Mouse (Mus musculus) MEL (cell line): Measurements from ENCODE around the gene Eif4b. TPM values are rescaled to one million over a fixed set of nuclear protein-coding genes. Genes with fewer than 3 reads are reported as not detected.

ENCODE experiments used
- DNase-seq: peaks from one replicate; pipeline ENCODE4 v3.0.0; 2011; ENCODE audit warnings: low read depth, low spot score
- H3K27ac ChIP-seq: 2 replicates; pipeline ENCODE4 v1.5.1; 2012; ENCODE audit warnings: low read depth, mild to moderate bottlenecking, control low read depth, low read length, moderate library complexity; ENCODE audit not compliant: control insufficient read depth
- H3K27me3 ChIP-seq, 2 experiments: fragments of 150-350 bp in 1 of 2; sonication (generic) in 1 of 2; 2 replicates each; pipeline ENCODE4 v1.6.1; 2012; ENCODE audit warnings: low read length in 2 of 2, mild to moderate bottlenecking in 2 of 2, improper control_type of control experiment in 1 of 2, moderate library complexity in 1 of 2; ENCODE audit not compliant: insufficient read depth in 2 of 2, control insufficient read depth in 1 of 2
- H3K36me3 ChIP-seq, 2 experiments: 2 replicates each; pipeline ENCODE4 v1.6.1; 2012 to 2014; ENCODE audit warnings: low read length in 2 of 2, improper control_type of control experiment in 1 of 2, inconsistent platforms in 1 of 2, mild to moderate bottlenecking in 1 of 2; ENCODE audit not compliant: insufficient read depth in 2 of 2, control insufficient read depth in 1 of 2
- H3K4me1 ChIP-seq, 2 experiments: fragments of 150-350 bp in 1 of 2; sonication (generic) in 1 of 2; 2 replicates each; pipeline ENCODE4 v1.6.1; 2012; ENCODE audit warnings: low read length in 2 of 2, improper control_type of control experiment in 1 of 2, mild to moderate bottlenecking in 1 of 2; ENCODE audit not compliant: insufficient read depth in 2 of 2, control insufficient read depth in 1 of 2
- H3K4me3 ChIP-seq, 2 experiments: fragments of 150-350 bp in 1 of 2; sonication (generic) in 1 of 2; 2 replicates each; pipeline ENCODE4 v1.5.1; 2012; ENCODE audit warnings: low read depth in 2 of 2, low read length in 2 of 2, mild to moderate bottlenecking in 2 of 2, moderate library complexity in 2 of 2, control low read depth in 1 of 2, improper control_type of control experiment in 1 of 2; ENCODE audit not compliant: control insufficient read depth in 1 of 2, insufficient read depth in 1 of 2
- H3K79me2 ChIP-seq: 2 replicates; pipeline ENCODE4 v1.6.1; 2012; ENCODE audit warnings: mild to moderate bottlenecking, low read length, moderate library complexity; ENCODE audit not compliant: control insufficient read depth, poor library complexity, insufficient read depth
- H3K9ac ChIP-seq: 2 replicates; pipeline ENCODE4 v1.6.1; 2012; ENCODE audit warnings: low read depth, mild to moderate bottlenecking, control low read depth, low read length, moderate library complexity; ENCODE audit not compliant: control insufficient read depth, poor library complexity, severe bottlenecking
- H3K9me3 ChIP-seq: fragments of 150-350 bp; sonication (generic); replicated peaks from 2 replicates; pipeline ENCODE4 v1.6.1; 2012; ENCODE audit warnings: mild to moderate bottlenecking, low read length, improper control_type of control experiment, moderate library complexity; ENCODE audit not compliant: insufficient read depth
- CHD1 ChIP-seq: IDR thresholded peaks from 2 replicates; pipeline ENCODE4 v1.6.1; 2012; ENCODE audit warnings: low read depth, mild to moderate bottlenecking, inconsistent platforms, low read length, improper control_type of control experiment
- EP300 ChIP-seq, 2 experiments: IDR thresholded peaks; 2 replicates each; pipeline ENCODE4 v1.6.1; 2011; ENCODE audit warnings: improper control_type of control experiment in 2 of 2, low read length in 2 of 2, low read depth in 1 of 2, mild to moderate bottlenecking in 1 of 2
- ETS1 ChIP-seq: IDR thresholded peaks from 2 replicates; pipeline ENCODE4 v1.6.1; 2012; ENCODE audit warnings: low read depth, mild to moderate bottlenecking, inconsistent platforms, low read length, improper control_type of control experiment, moderate library complexity
- HCFC1 ChIP-seq: IDR thresholded peaks from 2 replicates; pipeline ENCODE4 v1.6.1; 2012; ENCODE audit warnings: low read depth, mild to moderate bottlenecking, inconsistent platforms, low read length, improper control_type of control experiment, moderate library complexity
- MAFK ChIP-seq: IDR thresholded peaks from 2 replicates; pipeline ENCODE4 v1.6.1; 2011; ENCODE audit warnings: low read depth, mild to moderate bottlenecking, low read length, improper control_type of control experiment, borderline replicate concordance
- MAZ ChIP-seq: IDR thresholded peaks from 2 replicates; pipeline ENCODE4 v1.6.1; 2012; ENCODE audit warnings: low read depth, mild to moderate bottlenecking, inconsistent platforms, low read length, improper control_type of control experiment
- MEF2A ChIP-seq: IDR thresholded peaks from 2 replicates; pipeline ENCODE4 v1.6.1; 2014; ENCODE audit warnings: low read depth, mild to moderate bottlenecking, inconsistent platforms, low read length, improper control_type of control experiment; ENCODE audit not compliant: poor library complexity, insufficient replicate concordance, severe bottlenecking; ENCODE audit errors: extremely low read depth
- MXI1 ChIP-seq: IDR thresholded peaks from 2 replicates; pipeline ENCODE4 v1.6.1; 2011; ENCODE audit warnings: mild to moderate bottlenecking, low read depth, low read length, improper control_type of control experiment
- MYB ChIP-seq: IDR thresholded peaks from 2 replicates; pipeline ENCODE4 v1.6.1; 2011; ENCODE audit warnings: mild to moderate bottlenecking, low read depth, low read length, improper control_type of control experiment
- MYC ChIP-seq: IDR thresholded peaks from 2 replicates; pipeline ENCODE4 v1.6.1; 2011; ENCODE audit warnings: low read depth, mild to moderate bottlenecking, low read length, improper control_type of control experiment, moderate library complexity
- NELFE ChIP-seq: IDR thresholded peaks from 2 replicates; pipeline ENCODE4 v1.6.1; 2011; ENCODE audit warnings: low read depth, low read length, improper control_type of control experiment
- POLR2AphosphoS5 ChIP-seq: IDR thresholded peaks from 2 replicates; pipeline ENCODE4 v1.6.1; 2012; ENCODE audit warnings: low read depth, borderline replicate concordance, mild to moderate bottlenecking, inconsistent platforms, low read length, moderate library complexity, mixed read lengths
- SIN3A ChIP-seq: IDR thresholded peaks from 2 replicates; pipeline ENCODE4 v1.6.1; 2012; ENCODE audit warnings: low read length, improper control_type of control experiment, inconsistent platforms
- SMC3 ChIP-seq: IDR thresholded peaks from 2 replicates; pipeline ENCODE4 v1.6.1; 2011; ENCODE audit warnings: low read depth, low read length, improper control_type of control experiment
- TAL1 ChIP-seq: IDR thresholded peaks from 2 replicates; pipeline ENCODE4 v1.6.1; 2012; ENCODE audit warnings: mild to moderate bottlenecking, inconsistent platforms, low read length, moderate library complexity, mixed read lengths
- USF1 ChIP-seq: IDR thresholded peaks from 2 replicates; pipeline ENCODE4 v1.6.1; 2014; ENCODE audit warnings: low read depth, mild to moderate bottlenecking, inconsistent platforms, low read length, improper control_type of control experiment, moderate library complexity
- USF2 ChIP-seq, 2 experiments: IDR thresholded peaks; 2 replicates each; pipeline ENCODE4 v1.6.1; 2011 to 2012; ENCODE audit warnings: improper control_type of control experiment in 2 of 2, low read length in 2 of 2, borderline replicate concordance in 1 of 2, inconsistent platforms in 1 of 2, low read depth in 1 of 2, mild to moderate bottlenecking in 1 of 2; ENCODE audit not compliant: insufficient read depth in 1 of 2
- ZC3H11A ChIP-seq: IDR thresholded peaks from 2 replicates; pipeline ENCODE4 v1.6.1; 2012; ENCODE audit warnings: low read depth, mild to moderate bottlenecking, inconsistent platforms, low read length, improper control_type of control experiment
- ZKSCAN1 ChIP-seq: IDR thresholded peaks from 2 replicates; pipeline ENCODE4 v1.6.1; 2012; ENCODE audit warnings: low read depth, mild to moderate bottlenecking, inconsistent platforms, low read length, improper control_type of control experiment, moderate library complexity
- ZNF384 ChIP-seq: IDR thresholded peaks from 2 replicates; pipeline ENCODE4 v1.6.1; 2012; ENCODE audit warnings: low read depth, mild to moderate bottlenecking, inconsistent platforms, low read length, improper control_type of control experiment
- polyA plus RNA-seq, 2 experiments: library from polyadenylated mRNA; stranded (reverse) in 1 of 2; unstranded in 1 of 2; fragments of >175 nt in 1 of 2; fragments of >200 nt in 1 of 2; gene quantifications; 2 replicates each; pipeline versions ENCODE4 v1.2.1 to v1.2.4; 2012; ENCODE audit warnings: low replicate concordance in 2 of 2, low read depth in 1 of 2; ENCODE audit not compliant: insufficient read length in 2 of 2, insufficient read depth in 1 of 2, missing spikeins in 1 of 2
- total RNA-seq: library from RNA; depleted of rRNA; stranded (reverse); fragments of 300-350 nt; gene quantifications from 2 replicates; pipeline ENCODE4 v1.2.3, GENCODE M21; 2012

The Eif4b gene
- total and polyA plus RNA-seq, 3 experiments = 464 to 790 (median 561) TPM

- H3K4me3 ChIP-seq = no peak overlapping the region
- H3K27ac ChIP-seq = no peak overlapping the region
- H3K79me2 ChIP-seq = no peaks in the 10 kb centered on the region
- H3K27me3 ChIP-seq = peaks cover 4 to 6% of the 10 kb centered on the region in 2 experiments
- H3K9ac ChIP-seq = no peak overlapping the region
- H3K36me3 ChIP-seq = no peaks in the 10 kb centered on the region
- TF ChIP-seq NELFE (no peak), POLR2AphosphoS5 (no peak), TAL1 (no peak), ZC3H11A (no peak), MXI1 (no peak), ZNF384 (no peak), MYC (no peak), MAZ (no peak), MYB (no peak), CHD1 (no peak)
- DNase-seq = no peak
- no peaks in the 10 kb centered on the region for H3K9me3 ChIP-seq
- no peaks in the 10 kb centered on the region for H3K4me1 ChIP-seq
Measured at GRCm38 (mm10) chr15:102026430-102026829, 47.1 kb upstream of the Eif4b start.

- Histone ChIP-seq H3K9me3 (no peaks in the 10 kb centered on the region), H3K79me2 (no peaks in the 10 kb centered on the region), H3K36me3 (no peaks in the 10 kb centered on the region), H3K4me3 (no peak within 1 kb of the TSS), H3K9ac (no peak within 1 kb of the TSS), H3K4me1 (no peaks in the 10 kb centered on the region)
- no peak for TF ChIP-seq ZNF384
- no peak for TF ChIP-seq HCFC1
- no peak for TF ChIP-seq SIN3A
- TF ChIP-seq ZC3H11A = no peak
- no peak for TF ChIP-seq USF2 (IDR thresholded peaks at IDR 0.05; ENCODE audit: borderline replicate concordance in 1 of 2, insufficient read depth in 1 of 2, low read depth in 1 of 2, low read length in 2 of 2)
- TF ChIP-seq MAFK = no peak
- TF ChIP-seq SMC3 = no peak
- TF ChIP-seq ETS1 = no peak
- TF ChIP-seq EP300 (IDR thresholded peaks at IDR 0.05; ENCODE audit: low read depth in 1 of 2, low read length in 2 of 2) = no peak
- TF ChIP-seq ZKSCAN1 = no peak
- no peak for TF ChIP-seq USF1
- no peak for TF ChIP-seq MEF2A
- TF ChIP-seq, all 39 proteins: peak for 0
- Histone ChIP-seq H3K27me3 (peaks cover 10% of the 10 kb centered on the region in 2 experiments), H3K27ac (no peak within 1 kb of the TSS)
- no peak for DNase-seq
Measured at GRCm38 (mm10) chr15:102028040-102028439, 45.5 kb upstream of the Eif4b start, which contains the start of gene Krt18. Gene Krt18, plus strand, starts transcription at chr15:102028180.
